Mouse (Mus musculus) 3T3-L1 (cell line): ENCODE measurements around the gene Myof.
A peak's percentile ranks its signal among the peaks of the same experiment; 100 is the strongest.

Source experiments
- DNase-seq: peaks from one replicate; pipeline ENCODE4 v3.0.0-alpha.2; 2015; ENCODE audit warnings: low read depth, low spot score

Gene Myof

DNA sequence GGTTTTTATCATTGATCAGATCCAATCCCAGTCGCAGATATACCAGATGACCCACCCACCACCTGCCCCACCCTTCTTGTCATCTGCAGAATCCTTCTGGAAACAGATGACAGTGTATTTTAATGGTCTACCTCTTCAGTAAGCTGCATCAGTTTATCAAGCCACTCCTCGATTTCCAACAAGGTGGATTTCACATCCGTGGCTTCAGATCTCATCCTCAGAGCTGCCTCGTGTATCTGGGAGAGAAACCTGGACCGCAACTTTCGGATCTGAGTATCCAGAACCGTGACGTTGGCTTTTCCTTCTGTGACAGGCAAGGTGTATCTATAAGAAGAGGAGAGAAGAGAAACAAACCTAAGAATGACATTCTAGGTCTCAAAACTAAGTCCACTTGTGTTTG, 89.1 kb downstream of the Myof start:
- no peak for DNase-seq

DNA sequence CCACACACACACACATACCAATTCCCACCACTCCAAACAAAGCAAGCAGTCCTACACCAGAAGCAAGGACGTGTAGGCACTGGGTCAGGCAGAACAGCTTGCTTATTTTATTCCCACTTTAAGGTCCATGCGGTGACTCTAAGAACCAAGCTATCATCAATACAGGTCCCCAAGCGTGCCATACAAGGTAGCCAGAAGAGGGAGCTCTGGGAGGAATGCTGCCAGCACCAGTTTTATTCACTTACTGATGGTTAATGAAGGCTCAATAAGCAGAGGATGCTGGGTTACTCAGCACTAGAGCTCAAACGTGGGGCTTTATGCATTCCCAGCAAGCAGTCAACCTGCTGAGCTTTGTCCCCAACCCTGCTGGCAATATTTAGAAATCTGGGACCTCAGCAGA, 96.7 kb downstream of the Myof start:
- DNase-seq = peak; percentile 52

DNA sequence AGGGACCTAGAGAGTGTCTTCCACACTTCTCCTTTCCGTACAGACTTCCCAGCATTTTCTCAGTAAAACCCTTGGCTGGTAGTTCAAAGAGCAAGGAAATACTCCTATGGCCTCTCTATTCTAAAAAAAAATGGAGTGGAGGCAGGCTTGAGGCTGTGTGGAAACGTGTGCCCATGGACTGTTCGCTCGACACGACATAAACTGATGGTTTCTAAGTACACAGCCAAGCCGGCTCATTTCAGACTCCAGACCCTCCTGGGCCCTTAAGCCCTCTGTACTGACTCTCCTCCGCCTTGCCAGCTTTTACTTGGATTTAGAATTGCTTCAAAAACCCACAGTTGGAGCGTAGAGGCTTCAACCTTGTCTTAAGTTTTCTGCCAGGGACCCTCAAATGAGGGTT, 97.3 kb downstream of the Myof start:
- no peak for DNase-seq

DNA sequence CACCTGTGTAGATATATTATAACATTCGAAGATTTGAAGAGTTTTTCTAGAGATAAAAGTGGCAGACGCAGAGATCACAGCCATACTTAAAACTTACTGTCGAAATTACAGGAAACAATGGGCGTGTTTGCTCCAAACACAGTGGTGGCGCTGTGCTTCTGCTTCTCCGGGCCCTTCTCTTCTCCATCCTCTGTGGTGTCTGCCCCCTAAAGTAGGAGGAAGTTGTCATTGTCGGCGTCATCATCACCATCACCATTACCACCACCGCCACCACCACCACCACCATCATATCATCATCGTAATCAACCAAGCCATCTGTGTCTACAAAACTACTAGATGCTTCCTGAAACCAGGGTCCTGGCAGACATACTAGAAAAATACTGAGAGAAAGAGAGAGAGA, 104.2 kb downstream of the Myof start:
- no peak for DNase-seq

DNA sequence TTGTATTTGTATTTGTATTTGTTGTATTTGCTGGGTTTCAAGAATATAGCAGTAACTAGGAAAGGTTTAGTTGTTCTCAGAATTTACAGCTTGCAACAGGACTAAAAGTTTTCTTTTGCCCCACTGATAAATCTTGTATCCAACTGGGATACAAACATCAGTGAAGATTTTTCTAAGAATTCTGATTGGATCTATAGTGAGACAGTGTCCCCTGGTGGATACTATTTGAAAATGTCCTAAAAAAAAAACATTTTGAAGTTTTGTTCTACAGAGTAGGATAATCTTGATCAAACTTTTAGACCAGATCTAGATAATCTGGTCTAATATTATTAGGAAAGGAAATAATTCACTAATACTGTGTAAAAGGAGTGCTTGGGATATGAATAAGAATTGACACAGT, 106.3 kb downstream of the Myof start:
- DNase-seq = peak; percentile 59

DNA sequence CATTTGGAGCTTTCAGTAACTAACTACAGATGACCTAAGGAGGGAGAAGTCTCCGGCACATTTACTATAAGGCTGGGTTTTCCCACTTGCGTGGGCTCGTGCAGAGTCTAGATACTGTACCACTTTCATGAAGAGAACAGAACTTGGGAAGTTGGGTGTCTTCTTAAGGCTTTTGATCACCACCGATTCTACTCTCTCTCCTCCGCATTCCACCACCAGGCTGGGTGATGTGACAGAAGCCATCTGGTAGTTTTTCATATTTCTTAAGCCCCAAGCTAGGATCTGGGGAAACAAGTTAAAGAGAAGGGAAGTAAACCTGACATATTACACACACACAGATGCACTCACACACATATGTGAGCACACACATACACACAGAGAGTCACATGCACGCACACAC, 108.7 kb downstream of the Myof start:
- DNase-seq = no peak

DNA sequence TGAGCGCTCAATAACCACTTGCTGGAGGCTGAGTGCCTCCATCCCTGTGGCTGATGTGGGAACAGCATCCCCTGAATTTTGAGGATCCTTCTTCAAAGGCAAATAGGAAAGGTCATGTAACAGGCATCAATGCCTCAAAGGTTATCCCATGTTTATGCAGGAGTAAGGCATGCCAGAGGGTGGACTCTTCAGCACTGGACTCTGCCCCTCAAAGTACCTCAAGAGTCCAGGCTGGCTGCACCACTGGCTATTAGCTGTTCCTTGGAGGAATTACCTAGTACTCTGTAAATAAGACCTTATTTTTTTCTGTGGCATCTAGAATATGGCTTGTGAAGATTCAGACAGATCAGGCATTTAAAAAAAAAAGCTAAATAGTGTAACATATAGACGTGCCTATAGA, 111.2 kb downstream of the Myof start:
- no peak for DNase-seq

DNA sequence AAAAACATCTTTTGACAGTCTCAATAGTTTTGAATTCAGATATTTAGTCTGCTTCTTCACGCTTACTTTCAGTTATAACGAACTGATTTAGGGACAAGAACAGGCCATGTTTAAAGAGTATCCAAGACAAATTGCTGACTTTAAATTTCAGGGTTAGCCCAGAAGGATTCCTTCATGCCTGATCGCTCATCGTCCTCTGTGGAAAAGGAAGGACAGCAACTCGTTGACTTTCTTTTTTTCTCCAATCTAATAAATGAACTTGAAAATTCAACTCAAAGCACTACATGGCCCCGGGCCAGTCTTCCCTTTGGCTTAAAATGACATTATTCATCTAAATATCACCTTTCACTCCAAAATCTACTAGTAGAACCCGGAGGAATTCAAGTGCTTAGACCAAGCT, 115.5 kb downstream of the Myof start:
- no peak for DNase-seq

DNA sequence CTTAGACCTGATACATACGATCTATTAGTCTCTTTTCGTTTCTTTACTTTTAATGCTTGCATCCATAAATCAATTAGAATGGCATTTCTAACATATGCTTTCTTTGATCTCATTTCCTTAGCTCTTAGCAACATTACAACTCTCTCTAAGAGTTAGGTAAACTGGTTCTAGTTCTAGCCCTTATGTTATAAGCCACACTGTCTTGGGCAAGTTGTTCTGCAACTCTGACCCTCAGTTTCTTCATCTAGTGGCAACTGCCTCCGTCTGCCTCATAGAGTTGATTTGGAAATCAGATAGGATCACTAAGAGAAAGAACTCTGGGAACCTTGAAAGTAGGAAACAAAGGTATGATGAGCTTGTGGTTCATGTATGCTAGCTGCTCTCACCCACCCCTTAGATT, 118.1 kb downstream of the Myof start:
- no peak for DNase-seq

DNA sequence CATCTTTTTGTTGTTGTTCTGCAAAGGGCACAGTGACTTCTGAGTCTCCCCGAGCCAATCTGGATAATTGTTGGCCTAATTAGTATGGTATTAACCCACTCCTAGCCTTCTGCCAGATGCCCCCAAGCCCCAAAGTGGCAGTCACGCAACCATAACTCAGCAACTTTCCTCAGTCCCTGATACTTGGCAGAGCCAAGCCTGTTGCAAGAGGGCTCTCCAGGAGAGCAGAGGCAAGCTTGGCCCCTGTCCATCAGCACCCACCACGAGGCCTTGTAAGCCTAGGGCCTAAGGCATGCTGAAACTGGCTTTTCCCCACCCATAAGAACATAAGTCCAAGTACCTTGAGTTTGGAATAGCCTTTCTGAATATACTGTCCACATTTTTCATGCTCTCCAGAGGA, 119.1 kb downstream of the Myof start:
- peak; percentile 46 for DNase-seq

DNA sequence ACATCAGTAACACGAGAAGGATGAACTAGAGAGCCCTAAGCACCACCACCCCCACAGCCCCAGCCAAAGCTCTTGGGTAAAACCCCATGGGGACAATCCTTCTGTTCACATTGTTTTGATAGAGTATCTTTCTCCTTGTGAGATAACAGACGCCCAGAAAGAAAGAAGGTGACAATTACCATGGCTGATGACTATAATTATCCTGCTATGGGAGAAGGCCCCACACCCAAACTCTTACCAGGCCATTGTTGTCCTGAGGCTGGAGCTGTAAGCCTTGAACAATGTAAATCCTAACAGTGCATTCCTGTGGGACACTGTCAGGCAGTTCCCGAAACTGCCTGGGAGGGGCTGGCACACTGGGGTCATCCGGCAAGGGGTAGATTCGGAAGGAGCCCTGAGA, 122.3 kb downstream of the Myof start:
- DNase-seq = no peak

DNA sequence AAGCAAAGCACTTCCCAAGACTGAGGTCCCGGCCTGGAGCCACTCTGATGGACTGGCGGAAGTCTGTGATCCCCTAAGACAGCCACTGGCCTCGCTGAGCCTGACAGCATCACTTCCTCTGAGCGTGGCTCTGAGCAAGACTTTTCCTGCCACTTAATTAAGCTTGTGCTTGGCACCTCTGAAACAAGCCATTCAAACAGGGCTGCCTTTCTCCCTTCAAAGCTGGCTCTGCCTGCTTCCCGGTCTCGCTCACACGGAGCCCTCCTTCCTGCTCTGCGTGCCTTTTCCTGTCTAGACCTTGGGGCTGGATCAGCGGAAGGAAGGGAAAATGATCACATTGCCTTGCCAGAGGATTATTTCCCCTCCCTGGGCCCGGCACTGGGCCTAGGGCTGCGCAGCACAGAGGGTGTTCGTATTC, 124.9 kb downstream of the Myof start:
- no peak for DNase-seq

DNA sequence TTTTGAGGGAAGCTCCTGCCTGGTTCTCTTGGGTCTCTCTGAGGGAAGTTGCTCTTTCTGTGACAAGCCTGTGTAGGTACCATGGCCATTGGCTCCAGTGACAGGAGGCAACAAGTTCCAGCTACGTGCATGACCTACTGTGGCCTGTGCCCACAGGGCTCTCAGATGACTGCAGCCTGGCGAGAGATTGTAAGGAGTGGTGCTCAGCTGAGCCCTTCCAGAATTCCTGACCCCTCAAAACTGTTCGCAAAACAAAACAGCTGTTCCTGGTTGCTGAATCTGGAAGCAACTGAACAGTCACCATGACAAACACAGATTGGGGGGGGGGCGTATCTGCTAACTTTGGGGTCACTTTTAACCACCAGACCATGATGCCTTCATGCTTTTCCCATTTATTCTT, 129.1 kb downstream of the Myof start:
- no peak for DNase-seq

DNA sequence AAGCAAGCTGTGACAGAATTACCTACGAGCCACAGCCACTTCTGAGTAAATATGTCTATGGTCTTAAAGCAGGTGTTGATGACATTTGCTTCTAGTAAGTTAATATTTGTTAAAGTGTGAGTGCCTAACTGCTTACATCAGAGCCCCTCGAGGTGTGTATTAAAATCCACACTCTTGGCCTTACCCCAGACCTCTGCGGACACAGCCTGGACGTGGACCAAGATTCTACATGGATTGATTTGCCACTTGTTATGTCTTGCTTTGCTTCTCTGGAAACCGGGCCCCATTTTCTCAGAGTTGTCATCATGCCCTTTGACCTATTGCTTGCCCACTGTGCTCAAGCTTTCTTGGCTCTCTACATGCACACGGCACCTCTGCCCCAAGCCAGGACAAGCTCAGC, 130.9 kb downstream of the Myof start:
- no peak for DNase-seq

DNA sequence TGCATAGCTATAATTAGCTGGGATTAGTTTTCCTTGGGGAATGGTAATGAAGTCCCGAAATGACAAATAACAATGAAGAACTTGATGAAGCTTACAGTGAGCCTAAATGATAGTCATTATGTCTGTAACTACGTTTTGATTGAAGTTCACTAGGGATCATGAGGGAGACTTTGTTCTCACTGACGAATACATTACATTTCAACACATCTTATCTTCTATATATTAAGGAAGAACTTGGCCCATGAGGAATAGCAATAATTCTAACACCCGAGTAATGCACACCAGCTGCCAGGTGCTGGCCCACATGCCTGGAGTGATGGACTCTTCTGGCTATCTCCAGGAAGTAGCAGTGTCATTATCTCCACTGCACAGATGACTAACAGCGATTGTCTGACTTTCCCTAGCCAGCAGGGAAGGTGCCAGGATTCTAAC, 133.5 kb downstream of the Myof start:
- DNase-seq = peak; percentile 82

DNA sequence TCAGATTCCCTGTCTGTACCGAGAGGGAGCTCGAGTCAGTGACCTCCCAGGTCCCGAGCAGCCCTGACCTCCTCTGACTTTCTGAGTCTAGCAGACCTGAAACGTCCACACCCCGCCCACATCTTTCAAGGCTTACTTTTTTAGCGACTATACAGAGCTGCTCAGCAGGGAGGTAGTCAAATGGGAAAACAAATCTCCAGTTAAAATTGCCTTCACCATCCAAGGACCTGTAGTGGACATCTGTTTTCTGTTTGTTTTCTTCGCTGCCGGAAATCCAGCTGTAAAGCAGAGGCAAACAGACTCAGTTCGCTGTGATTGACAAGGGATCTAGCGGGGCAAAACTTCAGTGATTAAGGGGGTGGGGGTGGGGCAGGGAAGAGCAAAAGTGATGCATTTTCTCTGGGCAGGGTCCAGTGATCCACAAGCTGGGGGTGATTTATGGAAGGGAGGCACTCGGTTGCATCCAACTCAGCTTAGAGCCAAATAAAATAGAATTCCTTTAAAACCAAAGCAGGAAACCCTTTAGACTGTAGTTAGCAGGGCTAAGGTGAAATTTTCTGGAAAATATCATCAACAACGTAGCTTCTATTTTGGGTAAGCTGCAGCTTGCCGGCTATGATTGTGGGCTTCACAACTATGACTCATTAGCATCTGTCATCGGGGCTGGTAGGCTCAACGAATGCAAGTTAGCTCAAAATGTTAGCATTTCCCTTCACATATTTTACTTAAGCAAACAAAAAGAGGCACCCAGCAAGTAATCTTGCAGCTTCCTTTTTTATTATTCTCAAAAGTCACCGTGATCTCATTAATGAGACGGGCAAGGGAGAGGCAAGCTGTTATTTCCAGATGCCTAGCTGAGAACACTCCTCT, 135.7 kb downstream of the Myof start:
- DNase-seq = peak; percentile 91

DNA sequence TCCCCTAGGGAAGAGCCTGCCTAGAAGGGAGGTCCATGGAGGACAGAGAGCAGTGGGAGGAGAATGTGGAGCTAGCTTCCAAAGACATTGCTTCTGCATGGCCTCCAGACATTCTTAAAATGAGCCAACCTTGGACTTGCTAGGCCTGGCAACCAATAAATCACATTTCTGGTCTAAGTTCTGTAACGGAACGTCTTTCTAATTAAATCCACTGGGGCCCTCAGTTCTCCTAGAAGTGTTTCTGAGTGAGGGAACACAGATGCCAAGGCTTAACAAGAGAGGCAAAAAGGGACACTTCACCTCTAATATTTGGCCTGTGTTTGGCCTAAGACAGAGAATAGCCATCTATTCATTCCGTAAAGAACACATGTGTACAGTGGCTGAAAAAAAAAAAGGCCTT, 136.5 kb downstream of the Myof start:
- no peak for DNase-seq

DNA sequence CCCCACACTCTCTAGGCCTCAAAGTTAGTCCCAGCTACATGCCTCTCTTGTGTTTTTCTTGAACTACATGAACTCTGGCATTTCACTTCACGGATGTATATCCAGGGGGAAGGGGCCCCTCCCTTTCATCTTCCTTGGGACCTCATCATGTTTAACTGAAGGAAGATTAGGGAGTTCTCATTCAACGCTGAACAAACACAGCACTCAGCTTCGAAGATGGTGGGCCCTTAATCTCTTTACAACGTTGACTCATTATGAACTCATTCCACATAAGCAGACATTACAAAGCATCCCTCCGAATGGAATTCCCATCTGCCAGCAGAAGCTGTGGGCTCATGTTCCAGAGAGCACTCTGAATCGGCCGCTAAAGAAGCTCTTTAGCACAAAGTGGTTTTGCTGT, 147.3 kb downstream of the Myof start:
- peak; percentile 54 for DNase-seq

DNA sequence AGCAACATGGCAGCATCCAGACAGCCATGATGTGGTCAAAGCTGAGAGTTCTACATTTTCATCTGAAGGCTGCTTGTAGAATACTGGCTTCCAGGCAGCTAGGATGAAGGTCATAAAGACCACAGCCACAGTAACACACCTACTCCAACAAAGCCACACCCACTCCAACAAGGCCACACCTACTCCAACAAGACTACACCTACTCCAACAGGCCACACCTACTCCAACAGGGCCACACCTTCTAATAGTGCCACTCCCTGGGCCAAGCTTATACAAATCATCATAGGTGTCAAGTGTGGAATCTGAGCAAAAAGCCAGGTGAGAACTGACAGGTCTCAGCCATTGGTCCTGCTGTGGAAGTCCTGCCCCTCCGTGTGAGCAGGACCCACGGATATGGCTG, 152.4 kb downstream of the Myof start:
- no peak for DNase-seq

DNA sequence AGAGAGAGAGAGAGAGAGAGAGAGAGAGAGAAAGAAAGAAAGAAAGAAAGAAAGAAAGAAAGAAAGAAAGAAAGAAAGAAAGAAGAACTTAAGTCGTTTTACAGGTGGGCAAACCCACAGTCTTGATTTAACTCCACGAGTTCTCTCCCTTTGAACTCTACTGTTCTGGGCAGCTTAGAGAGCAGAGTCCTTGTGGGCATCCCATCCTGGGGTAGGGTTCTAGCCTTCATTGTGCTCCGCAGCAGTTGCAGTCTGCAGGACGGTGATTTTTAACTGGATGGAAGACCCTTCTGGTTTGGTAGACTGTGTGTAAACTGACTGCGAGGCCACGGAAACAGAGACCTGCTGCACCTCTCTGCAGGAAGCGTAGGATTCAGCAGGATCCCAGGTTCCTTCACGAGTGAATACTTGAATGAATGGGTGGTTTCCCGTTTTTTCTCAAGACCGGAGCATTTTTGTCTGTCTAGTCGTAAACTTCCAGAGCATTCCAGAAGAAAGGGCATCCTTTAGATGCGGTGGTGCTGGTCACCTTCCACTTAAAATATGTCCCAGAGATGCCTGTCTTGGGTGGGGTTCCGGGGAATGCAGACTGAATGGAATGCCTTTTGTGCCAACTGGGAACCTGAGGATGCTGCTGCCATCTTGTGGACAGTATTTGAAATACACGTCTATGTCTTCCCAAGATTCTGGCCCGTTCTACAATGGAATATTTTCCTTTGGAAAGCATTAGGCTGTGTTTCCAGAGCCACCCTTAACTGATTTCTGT, 156.8 kb downstream of the Myof start:
- DNase-seq = peak; percentile 96

DNA sequence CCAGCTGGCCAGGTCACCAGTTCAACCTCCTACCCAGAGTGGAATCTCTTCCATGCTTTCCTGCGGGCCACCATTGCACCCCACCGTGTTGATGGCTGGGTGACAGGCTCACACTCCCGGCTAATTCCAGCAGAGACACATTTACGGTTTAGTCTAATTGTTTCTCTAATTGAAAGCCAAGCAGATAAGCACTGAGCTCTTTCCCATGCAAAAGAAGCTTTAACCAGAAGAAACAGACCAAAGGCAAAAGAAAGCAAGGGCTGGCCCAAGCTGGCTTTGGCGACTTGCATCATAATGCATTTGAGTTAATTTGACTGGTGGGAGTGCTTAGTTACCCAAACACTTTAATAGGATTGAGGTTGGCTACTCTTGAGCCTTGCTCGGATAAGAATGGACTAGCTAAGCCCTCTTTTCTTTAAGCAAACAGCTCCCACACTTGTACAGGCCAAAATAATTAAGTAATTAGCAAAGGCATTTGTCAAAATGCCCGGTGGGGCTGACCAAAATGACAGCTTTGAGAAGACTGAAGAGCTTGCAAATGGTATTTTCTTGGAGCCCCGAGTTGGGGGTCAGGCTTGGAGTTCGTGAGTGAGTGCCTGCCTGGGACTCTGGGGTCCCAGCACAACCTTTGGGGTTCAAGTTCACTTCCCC, 161.8 kb downstream of the Myof start:
- no peak for DNase-seq

DNA sequence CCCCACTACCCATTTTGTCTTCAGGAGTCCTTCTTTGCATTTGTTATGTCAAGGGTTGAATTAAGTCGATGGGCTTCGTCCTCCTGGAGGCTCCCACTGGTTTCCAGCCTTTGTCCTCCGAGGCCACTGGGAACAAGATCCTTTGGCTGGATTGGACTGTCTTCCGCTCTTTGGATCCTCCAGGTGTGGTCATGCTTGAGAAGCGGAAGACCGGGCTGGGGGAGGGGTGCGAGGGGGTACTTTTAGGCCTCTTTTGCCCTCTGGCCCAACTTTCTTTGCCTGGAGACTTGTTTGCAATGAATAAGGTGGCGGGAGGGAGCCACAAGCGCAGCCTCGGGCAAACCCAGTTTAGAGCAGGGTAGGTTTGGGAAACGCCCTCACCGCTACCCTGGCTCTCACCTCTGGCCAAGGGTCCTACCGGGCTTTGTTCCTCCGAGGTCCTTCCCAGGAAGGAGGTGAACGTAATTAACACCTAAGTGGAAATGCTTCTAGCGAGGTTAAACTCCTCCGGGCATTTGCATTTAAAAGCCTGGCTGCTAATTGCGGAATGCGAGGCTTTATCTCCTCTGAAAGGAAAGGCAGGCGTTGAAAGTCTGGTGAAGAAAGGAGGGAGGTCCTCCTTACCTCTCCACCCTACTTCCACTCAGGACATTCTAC, 165.7 kb downstream of the Myof start:
- DNase-seq = no peak
